Mouse (Mus musculus) hindbrain, embryonic 10.5 days (tissue): Measurements from ENCODE around the gene Tox2. TPM values are rescaled to one million over a fixed set of nuclear protein-coding genes. Genes with fewer than 3 reads are reported as not detected.

Experiments
- DNase-seq: peaks from one replicate; pipeline ENCODE4 v3.0.0-alpha.2; 2017; ENCODE audit warnings: low spot score
- H3K27ac ChIP-seq: fragments of 300-500 bp; sonication (generic); 2 replicates; pipeline ENCODE4 v1.5.1; 2016; ENCODE audit warnings: mild to moderate bottlenecking, moderate library complexity
- H3K27me3 ChIP-seq: fragments of 300-500 bp; sonication (generic); 2 replicates; pipeline ENCODE4 v1.6.1; 2016; ENCODE audit warnings: mild to moderate bottlenecking; ENCODE audit not compliant: poor library complexity, insufficient read depth, severe bottlenecking
- H3K36me3 ChIP-seq: fragments of 300-500 bp; sonication (generic); 2 replicates; pipeline ENCODE4 v1.6.1; 2016; ENCODE audit warnings: mild to moderate bottlenecking, moderate library complexity
- H3K4me1 ChIP-seq: fragments of 300-500 bp; sonication (generic); replicated peaks from 2 replicates; pipeline ENCODE4 v1.6.1; 2016; ENCODE audit warnings: mild to moderate bottlenecking
- H3K4me3 ChIP-seq: fragments of 300-500 bp; sonication (generic); 2 replicates; pipeline ENCODE4 v1.5.1; 2016; ENCODE audit warnings: mild to moderate bottlenecking, moderate library complexity
- H3K9me3 ChIP-seq: fragments of 300-500 bp; sonication (generic); 2 replicates; pipeline ENCODE4 v1.6.1; 2016; ENCODE audit warnings: mild to moderate bottlenecking, moderate library complexity
- WGBS: fragments of 180-500 bp; shearing (Covaris S2); methylation state at CpG from one replicate; pipeline ENCODE4 v1.1.7; 2016; 5-methylcytosine and 5-hydroxymethylcytosine counted together
- polyA plus RNA-seq: library from polyadenylated mRNA; unstranded; fragments of >200 nt; fragmentation: Nextera tagmentation; extraction: Ambion mirVana; gene quantifications from 2 replicates; pipeline ENCODE4 v1.2.1, GENCODE M21; 2016

Gene Tox2
- polyA plus RNA-seq, 1 experiment from 2014 or later, result 29.8 TPM

DNA sequence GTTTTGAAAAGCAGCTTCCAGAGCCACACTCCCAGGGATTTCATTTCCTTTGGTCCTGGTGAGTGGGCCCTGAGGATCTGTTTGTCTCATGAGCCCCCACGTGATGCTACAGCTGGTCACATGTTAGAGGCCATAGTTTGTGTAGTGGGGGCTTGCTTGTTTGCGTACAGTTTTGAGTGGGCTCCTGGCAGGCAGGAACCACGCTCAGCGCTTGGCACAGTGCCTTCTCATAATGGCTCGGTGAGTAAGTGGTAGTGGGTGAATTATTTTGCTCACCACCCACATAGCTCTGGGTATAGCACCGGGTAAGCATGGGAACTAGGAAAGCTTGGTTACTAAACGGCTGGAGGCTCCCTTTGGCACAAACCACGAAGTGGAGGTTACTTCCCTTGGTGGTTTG lies 6.2 kb downstream of the Tox2 start:
- peaks cover 5% of the 10 kb centered on the region; the same call in 1 of the 2 replicates for H3K36me3 ChIP-seq
- H3K9me3 ChIP-seq, result peaks cover 3% of the 10 kb centered on the region; the same call in 1 of the 2 replicates
- peaks cover 44% of the 10 kb centered on the region for H3K4me1 ChIP-seq
- no peak overlapping the region for H3K4me3 ChIP-seq
- peaks cover 39% of the 10 kb centered on the region for H3K27me3 ChIP-seq
- WGBS, result 88% methylated on average over 8 of the region's 8 CpGs
- no peak for DNase-seq
- no peak overlapping the region for H3K27ac ChIP-seq

DNA sequence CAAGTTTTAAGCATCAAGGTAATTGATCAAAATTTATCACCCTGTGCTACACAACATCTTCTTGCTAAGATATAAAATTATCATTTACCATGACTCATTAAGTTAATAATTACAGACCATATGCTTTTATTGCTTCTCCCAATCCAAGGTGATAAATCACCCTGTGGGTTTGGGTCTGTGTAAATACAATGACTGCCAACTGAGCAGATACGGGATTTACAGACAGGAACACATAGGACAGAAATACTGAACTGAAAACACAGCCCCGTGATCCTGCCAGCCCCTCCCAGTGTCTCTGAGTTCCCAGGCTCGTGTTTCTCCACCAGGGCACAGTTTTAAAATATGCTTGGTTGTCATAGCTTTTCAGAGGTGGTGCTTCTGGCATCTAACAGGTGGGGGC lies 10.2 kb downstream of the Tox2 start:
- Histone ChIP-seq H3K9me3 (no peaks in the 10 kb centered on the region), H3K36me3 (no peaks in the 10 kb centered on the region), H3K27me3 (peaks cover 8% of the 10 kb centered on the region), H3K27ac (no peak overlapping the region), H3K4me1 (peaks cover 31% of the 10 kb centered on the region), H3K4me3 (no peak overlapping the region)
- WGBS, result 61% methylated on average over 3 of the region's 3 CpGs
- no peak for DNase-seq

DNA sequence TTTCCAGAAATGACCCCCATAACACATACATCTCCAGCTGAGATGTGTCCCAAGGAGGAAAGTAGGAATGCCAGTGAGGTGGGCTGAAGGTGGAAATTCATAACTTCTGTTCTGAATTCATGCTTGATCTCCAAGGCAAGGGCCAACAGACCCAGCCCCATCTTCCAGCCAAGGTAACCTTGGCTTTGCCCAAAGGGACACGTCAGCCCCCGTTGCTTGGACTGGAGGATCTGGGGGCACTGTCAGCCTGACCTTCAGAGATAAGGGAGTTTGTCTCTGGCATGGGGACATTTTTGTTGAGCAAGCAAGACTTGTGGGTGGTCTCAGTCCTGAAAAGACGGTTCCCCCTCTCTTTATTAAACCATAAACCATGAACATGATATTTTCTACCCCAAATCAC lies 15.2 kb downstream of the Tox2 start:
- 85% methylated on average over 3 of the region's 3 CpGs for WGBS
- Histone ChIP-seq H3K4me1 (peaks cover 45% of the 10 kb centered on the region), H3K27me3 (no peaks in the 10 kb centered on the region), H3K27ac (no peak overlapping the region), H3K36me3 (no peaks in the 10 kb centered on the region), H3K4me3 (no peak overlapping the region), H3K9me3 (no peaks in the 10 kb centered on the region)
- no peak for DNase-seq

DNA sequence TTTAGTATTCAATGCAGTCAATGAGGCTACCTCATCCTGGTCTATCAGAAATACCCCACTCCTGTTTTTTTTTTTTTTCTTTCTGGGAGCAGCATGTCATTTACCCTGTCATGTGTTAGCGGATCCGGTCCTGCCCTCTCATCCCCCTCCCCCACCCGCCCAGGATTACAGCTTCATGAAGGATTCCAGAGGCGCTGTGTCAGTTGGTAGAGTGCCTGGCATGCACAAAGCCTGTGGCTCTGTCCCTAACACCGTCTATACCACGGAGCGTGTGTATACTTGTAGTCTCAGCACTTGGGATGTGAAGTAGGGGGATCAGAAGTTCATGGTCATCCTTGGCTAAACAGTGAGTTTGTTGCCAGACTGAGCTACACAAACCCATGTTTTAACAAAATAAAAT lies 15.6 kb downstream of the Tox2 start:
- H3K27ac ChIP-seq, result no peak overlapping the region
- H3K9me3 ChIP-seq, result no peaks in the 10 kb centered on the region
- no peaks in the 10 kb centered on the region for H3K27me3 ChIP-seq
- no peaks in the 10 kb centered on the region for H3K36me3 ChIP-seq
- DNase-seq, result no peak
- peaks cover 40% of the 10 kb centered on the region for H3K4me1 ChIP-seq
- WGBS, result 83% methylated on average over 7 of the region's 7 CpGs
- no peak overlapping the region for H3K4me3 ChIP-seq

DNA sequence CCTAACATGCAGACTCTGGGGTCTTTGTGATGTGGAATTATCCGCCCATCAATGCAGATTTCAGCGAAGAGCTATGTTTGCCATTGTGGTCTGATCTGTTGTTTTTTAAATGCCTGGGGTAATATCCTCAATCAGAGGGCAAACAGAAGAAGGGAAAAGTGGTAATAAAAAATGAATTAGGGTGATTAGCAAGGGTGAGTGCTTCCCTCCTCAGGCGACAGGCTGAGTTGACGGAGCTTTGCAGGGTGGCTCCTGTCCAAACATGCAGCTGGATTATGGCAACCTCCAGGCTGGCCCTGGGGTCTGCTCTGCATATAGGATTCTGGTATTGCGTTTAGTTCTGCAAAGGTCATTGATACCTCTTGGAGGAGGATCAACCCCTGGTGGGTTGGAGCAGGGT lies 16.5 kb downstream of the Tox2 start:
- H3K9me3 ChIP-seq, result no peaks in the 10 kb centered on the region
- H3K4me1 ChIP-seq, result peaks cover 39% of the 10 kb centered on the region
- no peak overlapping the region for H3K27ac ChIP-seq
- H3K4me3 ChIP-seq, result no peak overlapping the region
- DNase-seq, result no peak
- no peaks in the 10 kb centered on the region for H3K27me3 ChIP-seq
- no peaks in the 10 kb centered on the region for H3K36me3 ChIP-seq
- WGBS, result 78% methylated on average over 5 of the region's 5 CpGs

DNA sequence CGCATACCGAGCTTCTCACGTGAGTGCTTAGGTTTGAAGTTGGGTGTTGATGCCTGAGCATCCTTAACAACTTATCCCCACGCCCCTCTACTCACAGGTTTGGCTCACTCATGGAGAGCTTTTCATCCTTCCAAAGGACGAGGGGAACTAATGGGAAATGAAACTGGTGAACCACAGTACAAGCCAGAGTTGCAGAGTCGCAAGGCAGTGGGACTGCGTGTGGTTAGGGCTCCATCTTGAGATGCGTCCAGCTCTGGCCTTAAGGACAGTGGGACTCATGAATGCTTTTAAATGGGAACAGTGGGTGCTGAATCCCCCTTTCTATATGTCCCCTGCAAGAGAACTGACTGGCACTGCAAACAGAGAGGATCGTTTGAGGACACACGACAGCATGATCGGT lies 17.8 kb downstream of the Tox2 start:
- DNase-seq, result no peak
- Histone ChIP-seq H3K27me3 (peaks cover 4% of the 10 kb centered on the region; the same call in 1 of the 2 replicates), H3K9me3 (no peaks in the 10 kb centered on the region), H3K36me3 (no peaks in the 10 kb centered on the region), H3K4me1 (peaks cover 40% of the 10 kb centered on the region), H3K4me3 (no peak overlapping the region), H3K27ac (no peak overlapping the region)
- 94% methylated on average over 11 of the region's 11 CpGs for WGBS

DNA sequence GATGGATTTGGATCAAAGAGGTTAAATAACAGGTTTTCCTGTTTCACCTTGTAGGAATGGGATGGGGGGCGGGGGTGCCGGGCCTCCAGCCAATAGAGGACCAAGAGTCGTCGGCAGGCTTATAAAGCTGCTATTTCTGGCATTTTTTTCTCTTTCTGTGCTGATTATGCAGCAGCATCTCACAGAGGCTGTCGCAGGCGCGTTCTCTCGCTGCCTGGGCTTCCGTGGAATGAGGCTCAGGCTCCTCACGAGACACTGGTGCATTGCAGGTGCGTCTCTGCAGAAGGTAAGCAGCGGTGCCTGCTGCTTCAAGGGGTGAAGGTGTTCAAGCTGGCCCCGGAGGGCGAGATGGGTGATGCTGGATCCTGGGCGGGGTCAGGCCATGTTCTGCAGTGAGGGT lies 22.4 kb downstream of the Tox2 start:
- Histone ChIP-seq H3K9me3 (no peaks in the 10 kb centered on the region), H3K36me3 (no peaks in the 10 kb centered on the region), H3K27ac (no peak overlapping the region), H3K27me3 (peaks cover 4% of the 10 kb centered on the region; the same call in 1 of the 2 replicates), H3K4me1 (peaks cover 45% of the 10 kb centered on the region), H3K4me3 (no peak overlapping the region)
- DNase-seq, result no peak
- WGBS, result 86% methylated on average over 15 of the region's 15 CpGs

DNA sequence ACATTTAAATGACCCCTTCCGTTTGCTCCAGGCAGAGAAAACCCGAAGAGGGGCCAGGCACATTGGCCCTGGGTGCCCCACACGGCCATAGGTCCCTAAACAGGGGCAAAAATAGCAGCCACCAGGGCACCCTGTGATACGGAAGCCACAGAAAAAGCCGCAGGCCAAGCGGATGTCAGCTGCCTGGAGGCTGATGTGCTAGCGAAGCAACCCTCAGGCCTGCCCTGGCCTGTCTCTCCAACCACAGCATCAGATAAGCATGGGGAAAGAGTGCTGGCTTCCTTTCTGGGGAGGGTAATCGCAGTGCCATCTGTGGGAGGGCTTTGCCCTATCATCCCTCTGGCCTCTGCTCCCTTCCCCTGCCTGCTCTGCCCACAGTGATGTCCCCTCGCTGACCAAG lies 26.1 kb downstream of the Tox2 start:
- H3K4me3 ChIP-seq, result no peak overlapping the region
- H3K36me3 ChIP-seq, result no peaks in the 10 kb centered on the region
- H3K4me1 ChIP-seq, result peaks cover 62% of the 10 kb centered on the region
- H3K27ac ChIP-seq, result no peak overlapping the region
- WGBS, result 86% methylated on average over 9 of the region's 9 CpGs
- no peaks in the 10 kb centered on the region for H3K9me3 ChIP-seq
- no peak for DNase-seq
- H3K27me3 ChIP-seq, result peaks cover 10% of the 10 kb centered on the region; the same call in 1 of the 2 replicates

DNA sequence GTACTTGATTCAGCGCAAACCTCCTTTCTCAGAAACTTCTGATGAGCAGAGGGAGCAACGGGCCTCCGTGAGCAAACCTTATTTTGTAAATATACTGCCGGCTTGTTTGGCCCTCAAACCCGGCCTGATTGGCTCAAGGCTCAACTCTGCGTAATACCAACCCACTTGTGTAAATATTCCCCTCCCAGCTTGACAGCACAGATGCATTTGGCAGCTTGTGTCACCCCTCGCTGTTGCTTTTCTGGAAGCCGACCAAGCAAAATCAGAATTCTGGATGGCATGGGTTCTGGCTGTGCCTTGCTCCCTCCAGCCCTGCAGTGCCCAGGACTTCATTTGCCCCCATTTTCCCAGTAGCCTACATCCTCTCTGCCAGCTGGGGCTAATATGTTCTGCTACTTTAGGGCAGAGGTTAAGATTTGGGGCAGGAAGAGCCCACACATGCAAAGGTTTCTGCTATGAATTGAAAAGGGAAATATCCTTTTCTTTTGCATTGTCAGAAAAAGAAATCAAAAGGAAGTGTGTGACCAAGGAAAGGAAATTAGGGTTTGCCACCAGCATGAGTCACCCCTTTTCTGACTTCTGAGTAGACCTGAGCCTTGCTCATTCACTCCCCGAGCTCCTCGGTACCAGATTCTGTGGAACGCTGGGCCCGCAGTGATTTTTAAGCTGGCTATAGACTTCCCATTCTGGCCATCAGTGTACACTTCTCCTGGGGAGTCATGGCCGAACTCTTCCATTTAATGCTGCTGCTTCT lies 29.0 kb downstream of the Tox2 start:
- 0 out of 2 replicates have a peak, but pooled peaks cover 6% of the 10 kb centered on the region for H3K27me3 ChIP-seq
- H3K27ac ChIP-seq, result no peak overlapping the region
- peaks cover 63% of the 10 kb centered on the region for H3K4me1 ChIP-seq
- no peak for DNase-seq
- WGBS, result 80% methylated on average over 13 of the region's 13 CpGs
- no peaks in the 10 kb centered on the region for H3K9me3 ChIP-seq
- no peaks in the 10 kb centered on the region for H3K36me3 ChIP-seq
- no peak overlapping the region for H3K4me3 ChIP-seq

DNA sequence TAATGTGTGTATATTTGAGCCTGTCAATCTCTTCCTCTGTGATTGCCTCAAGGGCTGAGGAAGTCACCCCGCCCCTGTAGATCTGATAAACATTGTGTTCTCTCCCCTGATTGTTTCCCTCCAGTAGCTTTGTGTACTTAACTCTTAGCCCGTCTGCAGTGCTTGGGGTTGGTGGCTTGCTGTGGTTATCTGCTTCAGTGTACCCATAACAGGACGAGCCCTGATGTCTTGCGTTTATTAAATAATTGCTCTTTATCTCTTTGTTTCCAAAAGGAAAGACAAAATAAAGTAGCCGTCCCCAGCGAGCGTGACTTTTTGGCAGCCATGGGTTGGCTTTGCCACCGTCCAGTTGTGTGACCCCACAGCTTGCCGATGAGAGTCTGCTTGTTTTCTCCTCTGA lies 30.7 kb downstream of the Tox2 start:
- Histone ChIP-seq H3K27me3 (peaks cover 10% of the 10 kb centered on the region; the same call in 1 of the 2 replicates), H3K36me3 (no peaks in the 10 kb centered on the region), H3K27ac (no peak overlapping the region), H3K4me1 (peaks cover 58% of the 10 kb centered on the region), H3K4me3 (no peak overlapping the region), H3K9me3 (no peaks in the 10 kb centered on the region)
- DNase-seq, result no peak
- WGBS, result 82% methylated on average over 9 of the region's 9 CpGs

DNA sequence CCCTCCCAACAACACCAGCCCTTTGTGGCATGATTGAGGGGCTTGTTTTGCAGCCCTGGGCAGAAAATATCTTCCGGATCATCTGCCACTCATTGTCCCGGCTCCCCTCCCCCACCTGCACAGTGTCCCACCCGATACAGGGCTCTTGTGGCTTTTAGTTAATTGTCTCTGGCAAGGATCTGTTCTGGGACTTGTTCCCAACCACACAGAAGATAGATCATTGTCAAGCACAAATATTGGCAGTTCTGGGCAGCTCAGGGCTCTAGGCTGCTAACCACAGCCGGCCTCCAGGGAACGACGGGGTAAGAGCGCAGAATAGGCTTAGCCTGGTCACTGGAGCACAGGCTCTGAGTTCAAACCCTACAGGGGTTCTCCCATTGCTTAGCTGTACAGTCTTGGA lies 33.1 kb downstream of the Tox2 start:
- Histone ChIP-seq H3K27ac (0 out of 2 replicates have a peak overlapping the region, but pooled peaks have one; percentile 35), H3K9me3 (no peaks in the 10 kb centered on the region), H3K4me1 (peaks cover 60% of the 10 kb centered on the region), H3K36me3 (no peaks in the 10 kb centered on the region), H3K27me3 (peaks cover 10% of the 10 kb centered on the region; the same call in 1 of the 2 replicates), H3K4me3 (no peak overlapping the region)
- 55% methylated on average over 7 of the region's 7 CpGs for WGBS
- peak; percentile 40 for DNase-seq

DNA sequence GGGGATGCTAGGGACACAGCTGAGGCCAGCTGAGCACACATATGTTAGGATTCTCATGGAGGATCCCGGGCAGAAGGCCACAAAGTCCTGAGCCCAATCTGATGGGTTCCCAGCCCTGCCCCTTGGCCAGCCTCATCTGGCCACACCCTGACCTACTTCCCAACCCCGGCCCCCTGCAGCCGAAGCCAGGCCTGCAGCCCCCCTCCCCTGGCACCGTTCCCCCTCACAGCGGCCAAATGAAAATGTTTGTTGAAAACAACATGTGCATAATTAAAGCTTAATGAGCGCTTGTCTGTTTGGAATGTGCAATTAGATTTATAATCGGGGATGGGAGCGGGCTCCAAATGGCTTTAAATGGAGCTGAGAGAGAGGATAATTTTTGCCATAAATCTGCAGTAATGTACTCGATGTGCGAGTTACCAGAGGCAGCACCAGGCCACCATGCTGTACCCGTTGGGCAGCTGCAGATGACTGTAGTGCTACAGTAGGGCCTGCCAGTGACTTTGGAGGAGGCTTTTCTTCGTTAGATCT lies 35.1 kb downstream of the Tox2 start:
- Histone ChIP-seq H3K36me3 (no peaks in the 10 kb centered on the region), H3K4me3 (no peak overlapping the region), H3K27ac (0 out of 2 replicates have a peak overlapping the region, but pooled peaks have one; percentile 30), H3K27me3 (peaks cover 4% of the 10 kb centered on the region; the same call in 1 of the 2 replicates), H3K4me1 (peaks cover 62% of the 10 kb centered on the region), H3K9me3 (no peaks in the 10 kb centered on the region)
- 87% methylated on average over 12 of the region's 12 CpGs for WGBS
- no peak for DNase-seq

DNA sequence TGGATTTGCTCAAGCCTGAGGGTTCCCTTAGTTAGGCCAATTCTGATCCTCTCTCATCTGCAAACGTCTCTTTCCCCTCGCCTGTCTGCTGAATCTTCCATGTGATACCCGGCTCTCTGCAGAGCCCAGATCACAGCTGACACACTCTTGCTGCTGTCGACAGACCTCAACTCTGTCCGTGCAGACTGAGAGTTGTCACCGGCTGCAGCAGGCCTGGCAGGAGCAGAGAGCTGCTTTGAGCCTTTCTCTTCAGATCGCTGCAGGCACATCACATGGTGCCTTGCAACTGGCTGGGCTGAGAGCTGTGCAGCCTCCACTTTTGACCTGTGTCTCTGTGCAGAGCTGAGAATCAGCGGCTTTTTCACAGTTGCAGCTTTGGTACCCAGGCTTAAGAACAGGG lies 37.0 kb downstream of the Tox2 start:
- Histone ChIP-seq H3K27ac (no peak overlapping the region; the same call in 1 of the 2 replicates), H3K9me3 (no peaks in the 10 kb centered on the region), H3K27me3 (peaks cover 4% of the 10 kb centered on the region; the same call in 1 of the 2 replicates), H3K36me3 (no peaks in the 10 kb centered on the region), H3K4me3 (no peak overlapping the region), H3K4me1 (peaks cover 71% of the 10 kb centered on the region)
- whole genome bisulfite sequencing, result 71% methylated on average over 8 of the region's 8 CpGs
- no peak for DNase-seq
